Mouse (Mus musculus) CD8-positive naive resting alpha-beta T cell, adult 2 months (primary cell): ENCODE results near the gene Rrp12.

Experiments
- DNase-seq, 2 experiments: peaks; one replicate each; pipeline ENCODE4 v3.0.0; 2022; ENCODE audit warnings: low read depth in 2 of 2, low spot score in 2 of 2

Gene Rrp12

GRCm38 (mm10) chr19:41830106-41831031 lies 65.6 kb downstream of the Rrp12 start:
- DNase-seq = peak; percentile 47 to 52

- peak; percentile 87 to 91 for DNase-seq
Measured at GRCm38 (mm10) chr19:41829381-41830105, 66.4 kb downstream of the Rrp12 start, which contains the start of gene Frat1. Frat1 (plus strand) TSS chr19:41829970.

GRCm38 (mm10) chr19:41828941-41829340 lies 67.0 kb downstream of the Rrp12 start:
- no peak for DNase-seq

- DNase-seq = no peak
Measured at GRCm38 (mm10) chr19:41826529-41826928, 69.4 kb downstream of the Rrp12 start.

- DNase-seq = no peak
Measured at GRCm38 (mm10) chr19:41824950-41825349, 71.0 kb downstream of the Rrp12 start.

- DNase-seq = no peak
Measured at GRCm38 (mm10) chr19:41822589-41822988, 73.4 kb downstream of the Rrp12 start.

GRCm38 (mm10) chr19:41821436-41821835 lies 74.5 kb downstream of the Rrp12 start:
- no peak for DNase-seq

- DNase-seq = no peak
Measured at GRCm38 (mm10) chr19:41818749-41819148, 77.2 kb downstream of the Rrp12 start.

- DNase-seq = no peak
Measured at GRCm38 (mm10) chr19:41817325-41817724, 78.6 kb downstream of the Rrp12 start.

GRCm38 (mm10) chr19:41816915-41817314 lies 79.1 kb downstream of the Rrp12 start:
- DNase-seq = no peak

- no peak for DNase-seq
Measured at GRCm38 (mm10) chr19:41816410-41816809, 79.6 kb downstream of the Rrp12 start.

- DNase-seq = no peak
Measured at GRCm38 (mm10) chr19:41813374-41813773, 82.6 kb downstream of the Rrp12 start.
